Mouse (Mus musculus): ENCODE measurements around the gene Ablim1. TPM values are rescaled to one million over a fixed set of nuclear protein-coding genes. Genes with fewer than 3 reads are reported as not detected.

Ablim1 gene
- polyA plus RNA-seq, 1 experiment from 2014 or later: 57.3 TPM

DNA sequence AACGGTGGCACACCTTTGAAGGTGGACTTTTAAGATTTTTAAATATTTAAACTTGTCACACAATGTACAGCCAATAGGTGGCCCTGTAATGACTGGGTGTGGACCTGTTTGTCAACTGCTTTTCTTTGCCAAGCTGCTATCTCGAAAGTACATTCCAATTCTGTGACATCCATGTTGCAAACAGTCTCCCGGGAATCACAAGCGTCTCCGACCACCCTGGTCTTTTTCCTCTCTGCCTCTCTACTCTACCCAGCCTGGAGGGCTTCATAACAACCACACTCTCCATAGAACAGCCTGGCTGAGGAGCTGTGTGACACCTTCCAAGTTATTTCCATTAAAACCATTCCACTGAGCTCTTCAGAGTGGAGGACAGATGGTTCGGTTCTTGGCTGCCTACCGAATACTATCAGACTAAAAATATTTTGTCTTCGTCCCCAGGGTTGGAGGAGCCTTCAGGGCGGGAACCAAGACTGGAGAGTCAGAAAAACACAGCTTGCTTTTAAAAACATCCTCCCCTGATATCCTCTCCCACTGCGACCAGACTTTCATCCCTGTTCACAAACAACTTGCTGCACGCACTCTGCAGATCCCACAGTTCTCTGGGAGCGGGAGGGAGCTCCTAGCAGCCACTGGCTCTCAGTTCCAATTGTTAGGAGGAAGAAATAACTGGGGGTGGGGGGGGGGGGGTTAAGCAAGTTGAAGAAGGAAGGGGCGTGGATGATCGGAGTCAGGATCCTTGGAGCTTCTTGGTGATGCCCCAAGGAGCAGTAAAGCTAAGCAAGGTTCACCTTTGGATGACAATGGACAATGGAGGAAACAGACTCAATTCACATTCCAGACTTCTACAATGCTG lies 216.3 kb downstream of the Ablim1 start:
- H3K27ac ChIP-seq (ENCODE audit: low read depth, low read length): peak overlapping the region; percentile 48; the same call in 1 of the 2 replicates
- ATAC-seq: no peak
- 76% methylated on average over 14 of the region's 14 CpGs for WGBS

GRCm38 (mm10) chr19:57095340-57095739 lies 219.4 kb downstream of the Ablim1 start:
- H3K4me2 ChIP-seq (ENCODE audit: low read length): no peak overlapping the region
- H3K4me3 ChIP-seq (ENCODE audit: low read length): no peak overlapping the region
- no peak overlapping the region for H3K27ac ChIP-seq (ENCODE audit: low read depth, low read length)
- H3K4me1 ChIP-seq (ENCODE audit: control insufficient read depth, insufficient read depth, low read depth, low read length): no peaks in the 10 kb centered on the region
- H3K27me3 ChIP-seq (replicated peaks; ENCODE audit: control insufficient read depth, insufficient read depth, low read length): no peaks in the 10 kb centered on the region
- no peaks in the 10 kb centered on the region for H3K36me3 ChIP-seq (ENCODE audit: control insufficient read depth, insufficient read depth, low read length)
- WGBS: 92% methylated on average over 7 of the region's 7 CpGs
- H3K9me3 ChIP-seq (ENCODE audit: control insufficient read depth, low read length): no peaks in the 10 kb centered on the region
- ATAC-seq: no peak
- no peak overlapping the region for H3K9ac ChIP-seq (ENCODE audit: low read depth, low read length)

More for the DNA sequence above, 216.3 kb downstream of the Ablim1 start:
- H3K4me2 ChIP-seq (ENCODE audit: low read length): no peak overlapping the region
- H3K9ac ChIP-seq (ENCODE audit: low read depth, low read length): no peak overlapping the region
- no peak overlapping the region for H3K4me3 ChIP-seq (ENCODE audit: low read length)
- H3K4me1 ChIP-seq (ENCODE audit: control insufficient read depth, insufficient read depth, low read depth, low read length): no peaks in the 10 kb centered on the region
- H3K9me3 ChIP-seq (ENCODE audit: control insufficient read depth, low read length): no peaks in the 10 kb centered on the region
- no peaks in the 10 kb centered on the region for H3K27me3 ChIP-seq (replicated peaks; ENCODE audit: control insufficient read depth, insufficient read depth, low read length)
- H3K36me3 ChIP-seq (ENCODE audit: control insufficient read depth, insufficient read depth, low read length): no peaks in the 10 kb centered on the region

GRCm38 (mm10) chr19:57093698-57094004 lies 221.1 kb downstream of the Ablim1 start:
- WGBS: 70% methylated on average over 3 of the region's 3 CpGs
- no peaks in the 10 kb centered on the region for H3K9me3 ChIP-seq (ENCODE audit: control insufficient read depth, low read length)
- no peak for ATAC-seq
- no peak overlapping the region for H3K9ac ChIP-seq (ENCODE audit: low read depth, low read length)
- no peak overlapping the region for H3K27ac ChIP-seq (ENCODE audit: low read depth, low read length)
- H3K27me3 ChIP-seq (replicated peaks; ENCODE audit: control insufficient read depth, insufficient read depth, low read length): no peaks in the 10 kb centered on the region
- no peaks in the 10 kb centered on the region for H3K4me1 ChIP-seq (ENCODE audit: control insufficient read depth, insufficient read depth, low read depth, low read length)
- H3K4me2 ChIP-seq (ENCODE audit: low read length): no peak overlapping the region
- H3K4me3 ChIP-seq (ENCODE audit: low read length): no peak overlapping the region
- H3K36me3 ChIP-seq (ENCODE audit: control insufficient read depth, insufficient read depth, low read length): no peaks in the 10 kb centered on the region

DNA sequence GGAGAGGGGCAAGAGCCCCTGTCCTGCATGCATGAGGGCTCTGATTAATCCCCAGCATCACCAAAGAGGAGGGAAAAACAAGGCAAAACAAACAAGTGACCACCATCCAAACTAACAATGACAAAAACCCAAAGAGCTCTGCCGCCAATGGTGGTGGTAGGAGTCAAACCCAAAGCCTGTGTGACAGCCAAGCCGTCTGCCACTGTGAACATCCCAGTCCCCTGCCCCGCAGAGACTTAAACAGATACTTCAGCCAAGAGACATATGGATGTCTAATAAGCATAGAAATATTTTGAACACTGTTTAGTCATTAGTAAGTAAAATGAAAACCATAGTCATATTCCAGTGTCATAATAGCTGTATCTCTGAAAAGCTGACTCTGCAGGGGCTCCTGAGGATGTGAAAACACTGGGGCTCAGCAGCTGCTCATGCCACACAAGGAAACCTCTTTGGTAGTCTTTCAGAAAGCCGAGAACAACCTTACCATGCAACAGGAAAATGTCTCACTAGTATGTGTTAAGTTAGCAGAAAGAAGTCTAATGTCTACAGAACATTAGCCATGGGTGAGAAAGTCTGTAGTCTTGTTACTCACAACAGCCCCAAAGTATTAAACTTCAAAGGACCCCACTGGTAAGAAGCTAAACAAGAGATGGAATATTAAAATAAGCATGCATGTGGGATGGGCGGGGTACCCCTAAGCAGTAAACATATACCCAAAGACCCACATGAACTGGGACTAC lies 221.6 kb downstream of the Ablim1 start:
- no peak overlapping the region for H3K9ac ChIP-seq (ENCODE audit: low read depth, low read length)
- H3K4me2 ChIP-seq (ENCODE audit: low read length): no peak overlapping the region
- H3K4me1 ChIP-seq (ENCODE audit: control insufficient read depth, insufficient read depth, low read depth, low read length): no peaks in the 10 kb centered on the region
- H3K9me3 ChIP-seq (ENCODE audit: control insufficient read depth, low read length): no peaks in the 10 kb centered on the region
- WGBS: 80% methylated on average over 5 of the region's 5 CpGs
- no peaks in the 10 kb centered on the region for H3K27me3 ChIP-seq (replicated peaks; ENCODE audit: control insufficient read depth, insufficient read depth, low read length)
- no peaks in the 10 kb centered on the region for H3K36me3 ChIP-seq (ENCODE audit: control insufficient read depth, insufficient read depth, low read length)
- H3K4me3 ChIP-seq (ENCODE audit: low read length): no peak overlapping the region
- no peak for ATAC-seq
- H3K27ac ChIP-seq (ENCODE audit: low read depth, low read length): no peak overlapping the region

- H3K4me1 ChIP-seq (ENCODE audit: control insufficient read depth, insufficient read depth, low read depth, low read length): no peaks in the 10 kb centered on the region
- no peak overlapping the region for H3K9ac ChIP-seq (ENCODE audit: low read depth, low read length)
- 62% methylated on average over 7 of the region's 7 CpGs for WGBS
- ATAC-seq: no peak
- no peaks in the 10 kb centered on the region for H3K9me3 ChIP-seq (ENCODE audit: control insufficient read depth, low read length)
- no peak overlapping the region for H3K27ac ChIP-seq (ENCODE audit: low read depth, low read length)
- H3K4me2 ChIP-seq (ENCODE audit: low read length): no peak overlapping the region
- no peaks in the 10 kb centered on the region for H3K36me3 ChIP-seq (ENCODE audit: control insufficient read depth, insufficient read depth, low read length)
- H3K4me3 ChIP-seq (ENCODE audit: low read length): no peak overlapping the region
- H3K27me3 ChIP-seq (replicated peaks; ENCODE audit: control insufficient read depth, insufficient read depth, low read length): no peaks in the 10 kb centered on the region
These were observed 223.4 kb downstream of the Ablim1 start for GRCm38 (mm10) chr19:57091278-57091677.

DNA sequence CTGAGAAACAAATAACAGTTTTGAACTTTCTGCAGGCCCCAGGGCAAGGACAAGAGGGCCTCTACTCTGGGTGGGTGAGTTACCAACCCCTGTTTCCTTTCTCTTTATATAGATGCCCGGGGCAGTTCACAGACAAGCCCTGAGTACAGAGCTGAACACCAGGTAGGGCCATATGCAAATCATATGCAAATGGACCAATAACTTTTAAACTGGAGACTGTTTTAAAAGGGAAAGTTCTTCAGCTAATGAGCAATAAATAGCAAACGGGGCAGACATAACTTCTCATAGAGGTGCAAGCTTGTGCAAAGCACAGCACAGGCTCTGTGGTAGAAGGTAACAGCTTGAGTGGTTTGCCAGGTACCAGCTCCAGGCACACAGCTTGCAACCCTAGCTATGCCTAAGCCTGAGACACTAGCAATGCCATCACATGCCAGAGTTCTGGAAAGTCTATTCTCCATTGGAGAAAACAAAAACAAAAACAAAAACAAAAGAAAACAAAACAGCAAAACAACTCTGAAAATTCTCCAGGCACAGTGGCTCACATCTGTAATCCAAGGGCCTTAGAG lies 225.8 kb downstream of the Ablim1 start:
- ATAC-seq: no peak

GRCm38 (mm10) chr19:57084520-57085166 lies 230.1 kb downstream of the Ablim1 start:
- Histone ChIP-seq H3K9me3 (ENCODE audit: control insufficient read depth, low read length) (no peaks in the 10 kb centered on the region), H3K4me2 (ENCODE audit: low read length) (no peak overlapping the region), H3K36me3 (ENCODE audit: control insufficient read depth, insufficient read depth, low read length) (peaks cover 2% of the 10 kb centered on the region; the same call in 1 of the 2 replicates), H3K4me3 (ENCODE audit: low read length) (no peak overlapping the region), H3K27ac (ENCODE audit: low read depth, low read length) (peak overlapping the region; percentile 32; the same call in 1 of the 2 replicates), H3K9ac (ENCODE audit: low read depth, low read length) (no peak overlapping the region), H3K27me3 (replicated peaks; ENCODE audit: control insufficient read depth, insufficient read depth, low read length) (no peaks in the 10 kb centered on the region), H3K4me1 (ENCODE audit: control insufficient read depth, insufficient read depth, low read depth, low read length) (no peaks in the 10 kb centered on the region; the same call in none of the 2 replicates)
- WGBS: 81% methylated on average over 5 of the region's 5 CpGs
- ATAC-seq: no peak

More for the DNA sequence above, 225.8 kb downstream of the Ablim1 start:
- no peaks in the 10 kb centered on the region for H3K27me3 ChIP-seq (replicated peaks; ENCODE audit: control insufficient read depth, insufficient read depth, low read length)
- no peaks in the 10 kb centered on the region; the same call in 1 of the 2 replicates for H3K4me1 ChIP-seq (ENCODE audit: control insufficient read depth, insufficient read depth, low read depth, low read length)
- no peak overlapping the region for H3K4me3 ChIP-seq (ENCODE audit: low read length)
- no peak overlapping the region for H3K27ac ChIP-seq (ENCODE audit: low read depth, low read length)
- H3K36me3 ChIP-seq (ENCODE audit: control insufficient read depth, insufficient read depth, low read length): no peaks in the 10 kb centered on the region
- H3K9ac ChIP-seq (ENCODE audit: low read depth, low read length): no peak overlapping the region
- 71% methylated on average over 2 of the region's 2 CpGs for WGBS
- H3K9me3 ChIP-seq (ENCODE audit: control insufficient read depth, low read length): no peaks in the 10 kb centered on the region
- H3K4me2 ChIP-seq (ENCODE audit: low read length): no peak overlapping the region

DNA sequence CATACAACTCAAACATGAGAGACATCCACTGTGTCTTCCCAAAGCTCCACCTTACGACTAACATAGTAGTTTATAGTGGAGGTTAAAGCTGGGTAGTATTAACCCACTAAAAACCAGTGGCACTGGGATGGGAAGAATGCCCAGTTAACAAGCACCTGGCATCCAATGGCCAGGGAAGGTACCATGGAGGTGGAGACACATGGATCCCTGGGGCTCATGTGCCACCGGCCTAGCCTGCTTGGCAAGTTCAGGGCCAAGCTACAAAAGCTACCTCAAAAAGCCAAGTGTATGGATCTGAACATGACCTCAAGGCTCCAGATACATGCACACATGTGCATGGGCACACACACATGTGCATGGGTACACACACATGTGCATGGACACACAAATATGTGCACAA lies 230.8 kb downstream of the Ablim1 start:
- 100% methylated on average over 2 of the region's 2 CpGs for WGBS

GRCm38 (mm10) chr19:57083183-57083555 lies 231.6 kb downstream of the Ablim1 start:
- H3K27ac ChIP-seq (ENCODE audit: low read depth, low read length): no peak overlapping the region
- no peak overlapping the region for H3K4me3 ChIP-seq (ENCODE audit: low read length)
- H3K36me3 ChIP-seq (ENCODE audit: control insufficient read depth, insufficient read depth, low read length): peaks cover 2% of the 10 kb centered on the region; the same call in 1 of the 2 replicates
- 67% methylated on average over 10 of the region's 10 CpGs for WGBS
- H3K4me1 ChIP-seq (ENCODE audit: control insufficient read depth, insufficient read depth, low read depth, low read length): peaks cover 7% of the 10 kb centered on the region
- H3K9me3 ChIP-seq (ENCODE audit: control insufficient read depth, low read length): no peaks in the 10 kb centered on the region
- no peak overlapping the region for H3K4me2 ChIP-seq (ENCODE audit: low read length)
- H3K9ac ChIP-seq (ENCODE audit: low read depth, low read length): no peak overlapping the region
- no peak for ATAC-seq
- no peaks in the 10 kb centered on the region for H3K27me3 ChIP-seq (replicated peaks; ENCODE audit: control insufficient read depth, insufficient read depth, low read length)

More for the DNA sequence above, 230.8 kb downstream of the Ablim1 start:
- H3K4me1 ChIP-seq (ENCODE audit: control insufficient read depth, insufficient read depth, low read depth, low read length): peaks cover 3% of the 10 kb centered on the region
- no peak for ATAC-seq
- no peak overlapping the region for H3K4me3 ChIP-seq (ENCODE audit: low read length)
- no peak overlapping the region for H3K4me2 ChIP-seq (ENCODE audit: low read length)
- H3K27ac ChIP-seq (ENCODE audit: low read depth, low read length): no peak overlapping the region
- H3K9ac ChIP-seq (ENCODE audit: low read depth, low read length): no peak overlapping the region
- H3K27me3 ChIP-seq (replicated peaks; ENCODE audit: control insufficient read depth, insufficient read depth, low read length): no peaks in the 10 kb centered on the region
- H3K36me3 ChIP-seq (ENCODE audit: control insufficient read depth, insufficient read depth, low read length): peaks cover 2% of the 10 kb centered on the region; the same call in 1 of the 2 replicates
- H3K9me3 ChIP-seq (ENCODE audit: control insufficient read depth, low read length): no peaks in the 10 kb centered on the region
